Mouse (Mus musculus): Measurements from ENCODE around the gene Kit. TPM values are rescaled to one million over a fixed set of nuclear protein-coding genes. Genes with fewer than 3 reads are reported as not detected.

Gene Kit
- polyA plus RNA-seq, 1 experiment from 2014 or later: 9.3 TPM

GRCm38 (mm10) chr5:75696960-75697359 lies 122.2 kb downstream of the Kit start:
- Histone ChIP-seq H3K4me2 (no peak overlapping the region), H3K9me3 (replicated peaks) (no peaks in the 10 kb centered on the region), H3K36me3 (no peaks in the 10 kb centered on the region), H3K27me3 (no peaks in the 10 kb centered on the region), H3K4me3 (no peak overlapping the region), H3K9ac (no peak overlapping the region), H3K4me1 (replicated peaks) (peaks cover 4% of the 10 kb centered on the region), H3K27ac (no peak overlapping the region)
- WGBS: 76% methylated on average over 5 of the region's 5 CpGs
- no peak for ATAC-seq (replicated peaks; ENCODE audit: insufficient number of reproducible peaks, insufficient read depth, low FRiP score, low read depth)

GRCm38 (mm10) chr5:75698556-75698955 lies 123.8 kb downstream of the Kit start:
- ATAC-seq (replicated peaks; ENCODE audit: insufficient number of reproducible peaks, insufficient read depth, low FRiP score, low read depth): no peak
- no peak overlapping the region for H3K4me3 ChIP-seq

GRCm38 (mm10) chr5:75699081-75699480 lies 124.4 kb downstream of the Kit start:
- WGBS: 59% methylated on average over 7 of the region's 7 CpGs
- Histone ChIP-seq H3K27ac (no peak overlapping the region), H3K4me1 (replicated peaks) (peaks cover 4% of the 10 kb centered on the region), H3K9ac (no peak overlapping the region), H3K4me3 (no peak overlapping the region), H3K36me3 (no peaks in the 10 kb centered on the region), H3K9me3 (replicated peaks) (no peaks in the 10 kb centered on the region), H3K4me2 (no peak overlapping the region), H3K27me3 (no peaks in the 10 kb centered on the region)
- ATAC-seq (replicated peaks; ENCODE audit: insufficient number of reproducible peaks, insufficient read depth, low FRiP score, low read depth): no peak

More at GRCm38 (mm10) chr5:75698556-75698955, 123.8 kb downstream of the Kit start:
- no peaks in the 10 kb centered on the region for H3K36me3 ChIP-seq
- no peaks in the 10 kb centered on the region for H3K27me3 ChIP-seq
- peaks cover 4% of the 10 kb centered on the region for H3K4me1 ChIP-seq (replicated peaks)
- H3K9me3 ChIP-seq (replicated peaks): no peaks in the 10 kb centered on the region
- H3K9ac ChIP-seq: no peak overlapping the region
- H3K27ac ChIP-seq: no peak overlapping the region
- H3K4me2 ChIP-seq: no peak overlapping the region
- 82% methylated on average over 8 of the region's 8 CpGs for WGBS

- H3K9me3 ChIP-seq (replicated peaks): no peaks in the 10 kb centered on the region
- no peaks in the 10 kb centered on the region for H3K27me3 ChIP-seq
- H3K36me3 ChIP-seq: no peaks in the 10 kb centered on the region
- H3K27ac ChIP-seq: no peak overlapping the region
- no peak overlapping the region for H3K9ac ChIP-seq
- no peak overlapping the region for H3K4me2 ChIP-seq
- peaks cover 4% of the 10 kb centered on the region for H3K4me1 ChIP-seq (replicated peaks)
- no peak overlapping the region for H3K4me3 ChIP-seq
- ATAC-seq (replicated peaks; ENCODE audit: insufficient number of reproducible peaks, insufficient read depth, low FRiP score, low read depth): no peak
- WGBS: 68% methylated on average over 9 of the region's 9 CpGs
Observed at GRCm38 (mm10) chr5:75699516-75699915, 124.8 kb downstream of the Kit start.

- H3K4me3 ChIP-seq: no peak overlapping the region
- peaks cover 4% of the 10 kb centered on the region for H3K4me1 ChIP-seq (replicated peaks)
- H3K4me2 ChIP-seq: no peak overlapping the region
- ATAC-seq (replicated peaks; ENCODE audit: insufficient number of reproducible peaks, insufficient read depth, low FRiP score, low read depth): no peak
- no peak overlapping the region for H3K9ac ChIP-seq
- H3K27me3 ChIP-seq: no peaks in the 10 kb centered on the region
- H3K9me3 ChIP-seq (replicated peaks): no peaks in the 10 kb centered on the region
- H3K36me3 ChIP-seq: no peaks in the 10 kb centered on the region
- no peak overlapping the region for H3K27ac ChIP-seq
- 74% methylated on average over 12 of the region's 12 CpGs for whole genome bisulfite sequencing
Observed at GRCm38 (mm10) chr5:75701662-75702061, 126.9 kb downstream of the Kit start.

GRCm38 (mm10) chr5:75702080-75702479 lies 127.4 kb downstream of the Kit start:
- no peak for ATAC-seq (replicated peaks; ENCODE audit: insufficient number of reproducible peaks, insufficient read depth, low FRiP score, low read depth)
- no peaks in the 10 kb centered on the region for H3K9me3 ChIP-seq (replicated peaks)
- H3K27ac ChIP-seq: no peak overlapping the region
- H3K4me3 ChIP-seq: no peak overlapping the region
- no peaks in the 10 kb centered on the region for H3K27me3 ChIP-seq
- H3K36me3 ChIP-seq: no peaks in the 10 kb centered on the region
- H3K4me1 ChIP-seq (replicated peaks): peaks cover 4% of the 10 kb centered on the region
- no peak overlapping the region for H3K9ac ChIP-seq
- no peak overlapping the region for H3K4me2 ChIP-seq
- WGBS: 78% methylated on average over 8 of the region's 8 CpGs

GRCm38 (mm10) chr5:75704584-75705175 lies 130.0 kb downstream of the Kit start:
- Histone ChIP-seq H3K4me1 (replicated peaks) (peaks cover 4% of the 10 kb centered on the region), H3K4me3 (no peak overlapping the region), H3K9me3 (replicated peaks) (no peaks in the 10 kb centered on the region), H3K27ac (no peak overlapping the region), H3K9ac (no peak overlapping the region), H3K4me2 (no peak overlapping the region), H3K27me3 (no peaks in the 10 kb centered on the region), H3K36me3 (no peaks in the 10 kb centered on the region)
- no peak for ATAC-seq (replicated peaks; ENCODE audit: insufficient number of reproducible peaks, insufficient read depth, low FRiP score, low read depth)
- WGBS: 76% methylated on average over 7 of the region's 7 CpGs

GRCm38 (mm10) chr5:75705421-75705820 lies 130.7 kb downstream of the Kit start:
- 63% methylated on average over 1 of the region's 1 CpGs for WGBS
- Histone ChIP-seq H3K9me3 (replicated peaks) (no peaks in the 10 kb centered on the region), H3K27me3 (no peaks in the 10 kb centered on the region), H3K4me1 (replicated peaks) (peaks cover 4% of the 10 kb centered on the region), H3K36me3 (no peaks in the 10 kb centered on the region), H3K4me2 (no peak overlapping the region), H3K27ac (no peak overlapping the region), H3K9ac (no peak overlapping the region), H3K4me3 (no peak overlapping the region)
- no peak for ATAC-seq (replicated peaks; ENCODE audit: insufficient number of reproducible peaks, insufficient read depth, low FRiP score, low read depth)
